Mouse (Mus musculus): ENCODE measurements around the gene Atp4a.

DNA sequence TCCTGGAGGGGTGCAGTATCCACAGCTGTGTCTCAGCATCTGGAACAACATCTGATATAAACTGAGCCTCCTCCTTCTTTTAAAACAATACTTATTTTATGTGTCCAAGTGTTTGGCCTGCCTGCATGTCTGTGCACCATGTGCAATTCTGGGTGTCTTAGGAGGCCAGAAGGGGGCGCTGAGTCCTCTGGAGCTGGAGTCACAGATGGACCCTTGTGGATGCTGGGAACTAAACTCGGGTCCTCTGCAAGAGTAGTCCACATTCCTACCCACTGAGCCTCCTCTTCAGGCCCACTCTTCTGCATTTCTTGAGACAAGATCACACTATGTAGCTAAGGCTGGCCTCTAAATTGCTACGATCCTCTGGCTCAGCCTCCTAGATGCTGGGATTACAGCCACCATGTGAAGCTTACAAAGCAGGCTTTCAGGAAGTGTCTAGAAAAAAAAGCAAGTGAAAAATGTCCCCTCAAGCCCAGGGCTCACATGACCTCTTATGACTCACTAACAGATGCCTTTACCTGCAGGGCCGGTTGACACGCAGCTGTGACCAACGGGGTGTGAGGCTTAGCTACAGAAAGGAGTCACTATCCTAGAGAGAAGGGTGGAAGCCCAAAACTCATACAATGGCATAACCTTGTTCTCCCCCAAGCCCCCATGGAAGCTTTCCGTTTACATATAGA is 35.7 kb downstream of the Atp4a start:
- no peak for TF ChIP-seq CTCF (IDR thresholded peaks at IDR 0.05; ENCODE audit: borderline replicate concordance, control insufficient read depth, extremely low read depth, insufficient read depth, low read length, poor library complexity)
- no peak for TF ChIP-seq POLR2A (IDR thresholded peaks at IDR 0.05; ENCODE audit: control insufficient read depth, extremely low read depth, insufficient read depth, low read length, poor library complexity)
